ENCODE assay signal across 8 mouse cellular contexts in genomic region chr11:103116959-103117590, GRCm38 (mm10). TPM values are rescaled to one million over a fixed set of nuclear protein-coding genes. Genes with fewer than 3 reads are reported as not detected.
DNase-seq lines count a peak whose midpoint lies in the region; ATAC-seq lines count a peak whose summit lies in the region.

No protein-coding gene starts in this region.

- H3K4me1 ChIP-seq in hindbrain, embryonic 16.5 days (ENCODE audit: control insufficient read depth, insufficient read depth, low read depth, low read length) = peaks cover 16% of the 10 kb centered on the region

- intact Hi-C loops in left cerebral cortex, postnatal 4 days (cut with DNase I) = loop anchor here (5.0 kb wide), 1 partner anchor 40 kb away; no protein-coding TSS in a partner anchor

- ATAC-seq in hindbrain, embryonic 16.5 days = no peak; the same call in 1 of the 2 replicates

- peak overlapping the region; percentile 64 for H3K4me3 ChIP-seq in hindbrain, embryonic 16.5 days (ENCODE audit: low read length)

- no peaks in the 10 kb centered on the region for H3K9me3 ChIP-seq in hindbrain, embryonic 16.5 days (ENCODE audit: control insufficient read depth, low read length)

- under 1% methylated on average over 35 of the region's 35 CpGs for WGBS in hindbrain, embryonic 16.5 days

- H3K36me3 ChIP-seq in hindbrain, embryonic 16.5 days (ENCODE audit: control insufficient read depth, insufficient read depth, low read length) = no peaks in the 10 kb centered on the region

- peak overlapping the region; percentile 77 for H3K9ac ChIP-seq in hindbrain, embryonic 16.5 days (ENCODE audit: low read depth, low read length)

- H3K27me3 ChIP-seq in hindbrain, embryonic 16.5 days (replicated peaks; ENCODE audit: control insufficient read depth, insufficient read depth, low read length) = peaks cover 3% of the 10 kb centered on the region

- peak; percentile 53 for DNase-seq in T-cell, adult 2 months (ENCODE audit: low spot score)
- DNase-seq in cerebellum, postnatal 10 days = peak; percentile 89 to 90
- peak; percentile 81 for DNase-seq in gastrocnemius, adult 18-20 months (ENCODE audit: low spot score)
- peak; percentile 82 for DNase-seq in left cerebral cortex, postnatal 4 days
- DNase-seq in mesoderm, embryonic 11.5 days (ENCODE audit: low read depth, low spot score) = peak; percentile 69
- DNase-seq in right cerebral cortex, postnatal 25 days = peak; percentile 71
- DNase-seq in yolk sac, embryonic 10.5 days (ENCODE audit: low spot score) = peak; percentile 85

- peak overlapping the region; percentile 90 for H3K27ac ChIP-seq in hindbrain, embryonic 16.5 days (ENCODE audit: low read depth, low read length)

- H3K4me2 ChIP-seq in hindbrain, embryonic 16.5 days (ENCODE audit: low read length) = peak overlapping the region; percentile 76

RNA-seq across cellular contexts. Expression of gene Hexim1, which starts 1.0 kb away (rescaled TPM):
- 10 to 100 TPM; 23.3 to 23.6 TPM for total RNA-seq in gastrocnemius, adult 18-20 months (2021)
- 4.1 and 4.7 TPM in 2 replicates for polyA plus RNA-seq in hindbrain, embryonic 16.5 days (2015; fragmentation: Nextera tagmentation; extraction: Ambion mirVana)
- total RNA-seq in left cerebral cortex, postnatal 4 days (2021) = 10 to 100 TPM; 22.9 to 23.2 TPM

RNA-seq across cellular contexts. Expression of gene Hexim2, which starts 15.2 kb away (rescaled TPM):
- 1 to 10 TPM; 3.3 to 4.4 TPM for total RNA-seq in gastrocnemius, adult 18-20 months (2021)
- polyA plus RNA-seq in hindbrain, embryonic 16.5 days (2015; fragmentation: Nextera tagmentation; extraction: Ambion mirVana) = 27.7 and 30.2 TPM in 2 replicates
- 10 to 100 TPM; 19.0 to 24.2 TPM for total RNA-seq in left cerebral cortex, postnatal 4 days (2021)

RNA-seq across cellular contexts. Expression of gene Acbd4, which starts 15.6 kb away (rescaled TPM):
- total RNA-seq in gastrocnemius, adult 18-20 months (2021) = 10 to 100 TPM; 36.1 to 38.9 TPM
- 14.2 and 16.4 TPM in 2 replicates for polyA plus RNA-seq in hindbrain, embryonic 16.5 days (2015; fragmentation: Nextera tagmentation; extraction: Ambion mirVana)
- 10 to 100 TPM; 31.7 to 41.3 TPM for total RNA-seq in left cerebral cortex, postnatal 4 days (2021)

RNA-seq across cellular contexts. Expression of gene Plcd3, which starts 15.6 kb away (rescaled TPM):
- 1 to 10 TPM; 6.9 to 9.4 TPM for total RNA-seq in gastrocnemius, adult 18-20 months (2021)
- polyA plus RNA-seq in hindbrain, embryonic 16.5 days (2015; fragmentation: Nextera tagmentation; extraction: Ambion mirVana) = 4.7 and 4.9 TPM in 2 replicates
- total RNA-seq in left cerebral cortex, postnatal 4 days (2021) = 10 to 100 TPM; 11.1 to 13.8 TPM

RNA-seq across cellular contexts. Expression of gene Fmnl1, which starts 53.8 kb away (rescaled TPM):
- total RNA-seq in gastrocnemius, adult 18-20 months (2021) = 1 to 10 TPM; 5.1 to 8.1 TPM
- polyA plus RNA-seq in hindbrain, embryonic 16.5 days (2015; fragmentation: Nextera tagmentation; extraction: Ambion mirVana) = 7.6 and 8.6 TPM in 2 replicates
- total RNA-seq in left cerebral cortex, postnatal 4 days (2021) = 10 to 100 TPM; 34.8 to 39.1 TPM
